Mouse (Mus musculus): ENCODE results near the gene Glipr2.

- no peak for TF ChIP-seq CTCF (IDR thresholded peaks at IDR 0.05; ENCODE audit: low read depth, low read length)
- TF ChIP-seq POLR2A (IDR thresholded peaks at IDR 0.05; ENCODE audit: insufficient read depth, low read length), result no peak
Measured at GRCm38 (mm10) chr4:43941315-43941714, 15.9 kb upstream of the Glipr2 start.
